Mouse (Mus musculus) CH12.LX (cell line): ENCODE measurements around the gene Pxk. TPM values are rescaled to one million over a fixed set of nuclear protein-coding genes. Genes with fewer than 3 reads are reported as not detected.

Experiments used
- DNase-seq: peaks from one replicate; pipeline ENCODE4 v3.0.0-alpha.2; 2013; ENCODE audit errors: extremely low read depth
- H3K27ac ChIP-seq: 2 replicates; pipeline ENCODE4 v1.5.1; 2012; ENCODE audit warnings: low read depth, mild to moderate bottlenecking, control low read depth, moderate library complexity; ENCODE audit not compliant: insufficient read depth
- H3K27me3 ChIP-seq: replicated peaks from 2 replicates; pipeline ENCODE3; 2012; ENCODE audit warnings: inconsistent platforms
- H3K36me3 ChIP-seq, 2 experiments: replicated peaks in 1 of 2; 2 replicates each; pipeline versions ENCODE3 to v1.6.1; 2012; ENCODE audit warnings: inconsistent platforms in 1 of 2, low read length in 1 of 2, mild to moderate bottlenecking in 1 of 2, mixed read lengths in 1 of 2, moderate library complexity in 1 of 2; ENCODE audit not compliant: control insufficient read depth in 1 of 2, insufficient read depth in 1 of 2
- H3K4me1 ChIP-seq, 2 experiments: 2 replicates each; pipeline ENCODE4 v1.6.1; 2012; ENCODE audit warnings: inconsistent platforms in 1 of 2, moderate library complexity in 1 of 2; ENCODE audit not compliant: insufficient read depth in 2 of 2, control insufficient read depth in 1 of 2
- H3K4me2 ChIP-seq: 2 replicates; pipeline ENCODE4 v1.6.1; 2012; ENCODE audit warnings: low read depth, mild to moderate bottlenecking, control low read depth; ENCODE audit not compliant: poor library complexity, insufficient read depth, severe bottlenecking
- H3K4me3 ChIP-seq, 3 experiments: fragments of 150-350 bp in 1 of 3; sonication (generic) in 1 of 3; replicated peaks in 1 of 3; 2 replicates each; pipeline versions ENCODE3 to v1.5.1; 2011 to 2012; ENCODE audit warnings: low read depth in 2 of 3, low read length in 2 of 3, mild to moderate bottlenecking in 2 of 3, moderate library complexity in 2 of 3, control low read depth in 1 of 3, improper control_type of control experiment in 1 of 3, inconsistent platforms in 1 of 3, mixed read lengths in 1 of 3; ENCODE audit not compliant: poor library complexity in 1 of 3
- H3K79me2 ChIP-seq: replicated peaks from 2 replicates; pipeline ENCODE4 v1.6.1; 2012; ENCODE audit warnings: mild to moderate bottlenecking, moderate library complexity; ENCODE audit not compliant: control insufficient read depth, poor library complexity, insufficient read depth, severe bottlenecking; ENCODE audit errors: extremely low read depth
- H3K9ac ChIP-seq: 2 replicates; pipeline ENCODE4 v1.6.1; 2012; ENCODE audit warnings: low read depth, mild to moderate bottlenecking, control low read depth, moderate library complexity; ENCODE audit not compliant: insufficient read depth
- H3K9me3 ChIP-seq: replicated peaks from 2 replicates; pipeline ENCODE3; 2012; ENCODE audit warnings: low read length, inconsistent platforms, mixed read lengths
- CTCF ChIP-seq, 2 experiments: IDR thresholded peaks in 1 of 2; conservative IDR thresholded peaks in 1 of 2; 2 replicates each; pipeline ENCODE4 v1.5.1; 2011 to 2012; ENCODE audit warnings: low read depth in 2 of 2, low read length in 2 of 2, improper control_type of control experiment in 1 of 2, inconsistent platforms in 1 of 2, mild to moderate bottlenecking in 1 of 2, moderate library complexity in 1 of 2
- E2F4 ChIP-seq: IDR thresholded peaks from 2 replicates; pipeline ENCODE4 v1.6.1; 2011; ENCODE audit warnings: low read depth, low read length, improper control_type of control experiment; ENCODE audit not compliant: insufficient replicate concordance
- ELF1 ChIP-seq: IDR thresholded peaks from 2 replicates; pipeline ENCODE4 v1.6.1; 2014; ENCODE audit warnings: low read depth, mild to moderate bottlenecking, inconsistent platforms, low read length, improper control_type of control experiment
- IRF4 ChIP-seq: IDR thresholded peaks from 2 replicates; pipeline ENCODE4 v1.6.1; 2014; ENCODE audit warnings: low read depth, mild to moderate bottlenecking, inconsistent platforms, low read length, improper control_type of control experiment
- MAFK ChIP-seq: IDR thresholded peaks from 2 replicates; pipeline ENCODE4 v1.6.1; 2011; ENCODE audit warnings: low read length, improper control_type of control experiment; ENCODE audit not compliant: insufficient replicate concordance
- MAX ChIP-seq: IDR thresholded peaks from 2 replicates; pipeline ENCODE4 v1.6.1; 2011; ENCODE audit warnings: low read length, improper control_type of control experiment
- MAZ ChIP-seq: IDR thresholded peaks from 2 replicates; pipeline ENCODE4 v1.6.1; 2012; ENCODE audit warnings: low read depth, mild to moderate bottlenecking, inconsistent platforms, low read length, improper control_type of control experiment, moderate library complexity
- MEF2A ChIP-seq: IDR thresholded peaks from 2 replicates; pipeline ENCODE4 v1.6.1; 2014; ENCODE audit warnings: low read depth, mild to moderate bottlenecking, inconsistent platforms, low read length, improper control_type of control experiment, borderline replicate concordance
- MXI1 ChIP-seq: IDR thresholded peaks from 2 replicates; pipeline ENCODE4 v1.6.1; 2011; ENCODE audit warnings: mild to moderate bottlenecking, low read depth, low read length, improper control_type of control experiment
- NRF1 ChIP-seq: IDR thresholded peaks from 2 replicates; pipeline ENCODE4 v1.6.1; 2014; ENCODE audit warnings: low read depth, mild to moderate bottlenecking, inconsistent platforms, low read length, improper control_type of control experiment, moderate library complexity
- POLR2A ChIP-seq: IDR thresholded peaks from 2 replicates; pipeline ENCODE4 v1.6.1; 2011; ENCODE audit warnings: low read depth, mild to moderate bottlenecking, improper control_type of control experiment, low read length
- RAD21 ChIP-seq: IDR thresholded peaks from 2 replicates; pipeline ENCODE4 v1.6.1; 2011; ENCODE audit warnings: low read depth, mild to moderate bottlenecking, low read length, improper control_type of control experiment, moderate library complexity
- RCOR1 ChIP-seq: conservative IDR thresholded peaks from 2 replicates; pipeline ENCODE4 v1.6.1; 2012; ENCODE audit warnings: low read depth, mild to moderate bottlenecking, inconsistent platforms, low read length, improper control_type of control experiment
- SIN3A ChIP-seq: IDR thresholded peaks from 2 replicates; pipeline ENCODE4 v1.6.1; 2012; ENCODE audit warnings: low read length, improper control_type of control experiment, inconsistent platforms
- SMC3 ChIP-seq: IDR thresholded peaks from 2 replicates; pipeline ENCODE4 v1.6.1; 2011; ENCODE audit warnings: low read depth, low read length, improper control_type of control experiment
- TCF12 ChIP-seq: IDR thresholded peaks from 2 replicates; pipeline ENCODE4 v1.6.1; 2014; ENCODE audit warnings: low read depth, mild to moderate bottlenecking, inconsistent platforms, low read length, improper control_type of control experiment
- UBTF ChIP-seq: IDR thresholded peaks from 2 replicates; pipeline ENCODE4 v1.6.1; 2012; ENCODE audit warnings: low read depth, mild to moderate bottlenecking, inconsistent platforms, low read length, improper control_type of control experiment, moderate library complexity
- dilution Hi-C: fragments of 300-500 bp; cut with MboI; formaldehyde crosslinking; loops from 2 replicates; pipeline ENCODE4 v1.14.3; 2020; ENCODE audit warnings: low sequenced_read_pairs; ENCODE audit not compliant: extremely low pct_unique_long_range_greater_than_20kb, extremely low pct_ligation_motif_present
- in situ Hi-C: fragments of 300-500 bp; cut with MboI; formaldehyde crosslinking; loops from 3 replicates; pipeline ENCODE4 v1.14.3; 2019; ENCODE audit warnings: low sequenced_read_pairs, low pct_ligation_motif_present, low pct_unique_long_range_greater_than_20kb, mixed read lengths
- polyA plus RNA-seq: library from polyadenylated mRNA; unstranded; fragments of >175 nt; gene quantifications from 2 replicates; pipeline ENCODE4 v1.2.1, GENCODE M21; 2012; ENCODE audit warnings: low read depth; ENCODE audit not compliant: insufficient read length
- total RNA-seq, 2 experiments: library from RNA; depleted of rRNA; stranded (reverse); fragments of 300-350 nt in 1 of 2; fragments of >200 nt in 1 of 2; gene quantifications; 2 replicates each; pipeline ENCODE4 v1.2.3; 2012 to 2014

The Pxk gene
- total and polyA plus RNA-seq, 3 experiments = 11.7 to 55.7 (median 28.9) TPM

DNA sequence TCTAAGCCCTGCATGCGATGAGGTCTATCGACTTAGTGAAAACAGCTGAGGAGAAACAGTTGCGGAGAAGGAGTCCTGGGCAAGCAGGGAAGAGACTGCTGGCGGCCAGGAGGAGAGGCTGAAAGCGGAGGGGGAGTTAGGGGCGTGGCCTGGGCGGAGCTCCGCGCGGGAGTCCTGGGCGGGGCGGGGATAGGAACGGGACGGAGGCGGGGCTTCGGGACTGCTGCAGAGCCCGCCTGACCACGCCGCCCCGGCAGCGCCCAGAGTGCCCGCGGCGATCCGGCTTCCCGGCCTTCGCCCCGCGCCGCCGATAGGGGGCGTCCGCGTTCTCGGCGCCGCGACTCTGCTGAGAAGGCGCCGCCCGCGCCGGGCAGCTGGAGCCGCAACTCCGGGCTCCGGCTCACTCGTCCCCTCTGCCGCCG is 115.8 kb downstream of the Pxk start, which contains the start of gene Kctd6:
Kctd6 (plus strand) TSS at position 338 of the 422 bp plus-strand sequence.
- Histone ChIP-seq H3K4me1 (peaks cover 4 to 13% of the 10 kb centered on the region in 2 experiments), H3K27me3 (peaks cover 7% of the 10 kb centered on the region), H3K79me2 (no peaks in the 10 kb centered on the region), H3K4me2 (peak within 1 kb of the TSS; percentile 63), H3K9me3 (no peaks in the 10 kb centered on the region), H3K27ac (no peak within 1 kb of the TSS), H3K9ac (peak within 1 kb of the TSS; percentile 70), H3K4me3 (peak within 1 kb of the TSS; percentile 59 to 69 (median 66))
- in situ Hi-C loops = no loop called here
- DNase-seq = peak; percentile 91
- dilution Hi-C loops = no loop called here
- TF ChIP-seq E2F4 = no peak
- TF ChIP-seq MAZ = 0 out of 2 replicates have a peak, but pooled peaks have one; percentile 17
- TF ChIP-seq MAX = no peak
- no peak for TF ChIP-seq SIN3A
- TF ChIP-seq MAFK = no peak
- TF ChIP-seq IRF4 = no peak
- no peak for TF ChIP-seq RCOR1
- no peak; the same call in 1 of the 2 replicates for TF ChIP-seq SMC3
- TF ChIP-seq MXI1 = no peak
- peak in 1 of 2 experiments; percentile 74; a peak in 2 of 4 replicates for TF ChIP-seq CTCF (conservative IDR thresholded peaks at IDR 0.05 in 1 of 2, IDR thresholded peaks at IDR 0.05 in 1 of 2; ENCODE audit: low read depth in 2 of 2, low read length in 2 of 2)
- TF ChIP-seq ELF1 = peak; percentile 56
- TF ChIP-seq POLR2A = peak; percentile 44; the same call in 1 of the 2 replicates
- peak; percentile 10 for TF ChIP-seq RAD21
- peak; percentile 72; the same call in 1 of the 2 replicates for TF ChIP-seq UBTF
- TF ChIP-seq TCF12 = peak; percentile 58; the same call in 1 of the 2 replicates
- TF ChIP-seq NRF1 = peak; percentile 35; the same call in 1 of the 2 replicates
- no peak; the same call in 1 of the 2 replicates for TF ChIP-seq MEF2A
- TF ChIP-seq, all 38 proteins: peak for 8
- no peaks in the 10 kb centered on the region for H3K36me3 ChIP-seq

Other genes with a start within 250 kb of the Pxk start
- not detected in 2 replicates for gene Gm45521, start 140.9 kb upstream of the Pxk start, total RNA-seq (2012; rRNA removed)
- not detected in 2 replicates for gene Gm45521, start 140.9 kb upstream of the Pxk start, total RNA-seq (2014; rRNA removed)
- gene Gm45521, start 140.9 kb upstream of the Pxk start, polyA plus RNA-seq = not detected in 2 replicates
- gene Dnase1l3, start 103.6 kb upstream of the Pxk start, total RNA-seq (2012; rRNA removed) = 1.5 and 2.5 TPM in 2 replicates
- 2.5 and 2.9 TPM in 2 replicates for gene Dnase1l3, start 103.6 kb upstream of the Pxk start, total RNA-seq (2014; rRNA removed)
- gene Dnase1l3, start 103.6 kb upstream of the Pxk start, polyA plus RNA-seq = 30.4 and 36.0 TPM in 2 replicates
- 36.0 and 38.1 TPM in 2 replicates for gene Abhd6, start 95.3 kb upstream of the Pxk start, total RNA-seq (2012; rRNA removed)
- gene Abhd6, start 95.3 kb upstream of the Pxk start, total RNA-seq (2014; rRNA removed) = 31.9 and 39.2 TPM in 2 replicates
- 45.2 and 55.9 TPM in 2 replicates for gene Abhd6, start 95.3 kb upstream of the Pxk start, polyA plus RNA-seq
- gene Rpp14, start 17.8 kb upstream of the Pxk start, total RNA-seq (2012; rRNA removed) = 32.4 and 46.9 TPM in 2 replicates
- gene Rpp14, start 17.8 kb upstream of the Pxk start, total RNA-seq (2014; rRNA removed) = 132 and 140 TPM in 2 replicates
- gene Rpp14, start 17.8 kb upstream of the Pxk start, polyA plus RNA-seq = 101 and 121 TPM in 2 replicates
- 100 and 108 TPM in 2 replicates for gene Pdhb, start 74.8 kb downstream of the Pxk start, total RNA-seq (2012; rRNA removed)
- gene Pdhb, start 74.8 kb downstream of the Pxk start, total RNA-seq (2014; rRNA removed) = 205 and 223 TPM in 2 replicates
- gene Pdhb, start 74.8 kb downstream of the Pxk start, polyA plus RNA-seq = 122 and 132 TPM in 2 replicates
- gene Kctd6, start 115.9 kb downstream of the Pxk start, total RNA-seq (2012; rRNA removed) = 1.7 and 2.9 TPM in 2 replicates
- 3.7 and 3.8 TPM in 2 replicates for gene Kctd6, start 115.9 kb downstream of the Pxk start, total RNA-seq (2014; rRNA removed)
- gene Kctd6, start 115.9 kb downstream of the Pxk start, polyA plus RNA-seq = 3.3 and 4.2 TPM in 2 replicates
- gene Acox2, start 161.1 kb downstream of the Pxk start, total RNA-seq (2012; rRNA removed) = not detected in 2 replicates
- not detected in 2 replicates for gene Acox2, start 161.1 kb downstream of the Pxk start, total RNA-seq (2014; rRNA removed)
- gene Acox2, start 161.1 kb downstream of the Pxk start, polyA plus RNA-seq = not detected in 2 replicates
- gene Fam107a, start 219.8 kb downstream of the Pxk start, total RNA-seq (2012; rRNA removed) = not detected in 2 replicates
- gene Fam107a, start 219.8 kb downstream of the Pxk start, total RNA-seq (2014; rRNA removed) = not detected in 2 replicates
- gene Fam107a, start 219.8 kb downstream of the Pxk start, polyA plus RNA-seq = not detected in 2 replicates